Mouse (Mus musculus) limb, embryonic 11.5 days (tissue): ENCODE data around the gene Rtn4rl1. TPM values are rescaled to one million over a fixed set of nuclear protein-coding genes. Genes with fewer than 3 reads are reported as not detected.

Experiments used
- ATAC-seq: fragments of 200-750 bp; cut with Nextera tagmentation; 2 replicates; pipeline ENCODE4 v1.8.0; 2017; ENCODE audit warnings: low read depth; ENCODE audit not compliant: insufficient number of reproducible peaks, low FRiP score, low TSS enrichment
- DNase-seq: peaks from one replicate; pipeline ENCODE4 v3.0.0-alpha.2; 2015; ENCODE audit warnings: low spot score
- H3K27ac ChIP-seq: fragments of 300-500 bp; sonication (generic); replicated peaks from 2 replicates; pipeline ENCODE4 v1.5.1; 2014; ENCODE audit warnings: low read depth, mild to moderate bottlenecking, low read length
- H3K27me3 ChIP-seq: fragments of 300-500 bp; sonication (generic); 2 replicates; pipeline ENCODE4 v1.6.1; 2014; ENCODE audit warnings: mild to moderate bottlenecking, low read length, mixed read lengths; ENCODE audit not compliant: control insufficient read depth, insufficient read depth
- H3K36me3 ChIP-seq: fragments of 300-500 bp; sonication (generic); 2 replicates; pipeline ENCODE4 v1.6.1; 2014; ENCODE audit warnings: mild to moderate bottlenecking, low read length, moderate library complexity, mixed read lengths; ENCODE audit not compliant: control insufficient read depth, insufficient read depth
- H3K4me1 ChIP-seq: fragments of 300-500 bp; sonication (generic); 2 replicates; pipeline ENCODE4 v1.6.1; 2014; ENCODE audit warnings: low read length, mixed read lengths; ENCODE audit not compliant: control insufficient read depth, insufficient read depth
- H3K4me2 ChIP-seq: fragments of 300-500 bp; sonication (generic); 2 replicates; pipeline ENCODE4 v1.6.1; 2014; ENCODE audit warnings: low read depth, mild to moderate bottlenecking, moderate library complexity; ENCODE audit not compliant: severe bottlenecking
- H3K4me3 ChIP-seq: fragments of 300-500 bp; sonication (generic); 2 replicates; pipeline ENCODE4 v1.5.1; 2014; ENCODE audit warnings: low read depth, low read length
- H3K9ac ChIP-seq: fragments of 300-500 bp; sonication (generic); 2 replicates; pipeline ENCODE4 v1.6.1; 2014; ENCODE audit warnings: mild to moderate bottlenecking, low read length
- H3K9me3 ChIP-seq: fragments of 300-500 bp; sonication (generic); 2 replicates; pipeline ENCODE4 v1.6.1; 2016; ENCODE audit warnings: low read length; ENCODE audit not compliant: control insufficient read depth
- WGBS: fragments of 180-500 bp; shearing (Covaris S2); extraction: QIAGEN DNeasy Blood & Tissue Kit; methylation state at CpG from one replicate; pipeline ENCODE4 v1.1.7; 2014; 5-methylcytosine and 5-hydroxymethylcytosine counted together
- polyA plus RNA-seq: library from polyadenylated mRNA; unstranded; fragments of >200 nt; fragmentation: Nextera tagmentation; extraction: Ambion mirVana; gene quantifications from 2 replicates; pipeline ENCODE4 v1.2.1, GENCODE M21; 2014

Gene Rtn4rl1
- polyA plus RNA-seq, 1 experiment from 2014 or later, result 0.75 TPM

DNA sequence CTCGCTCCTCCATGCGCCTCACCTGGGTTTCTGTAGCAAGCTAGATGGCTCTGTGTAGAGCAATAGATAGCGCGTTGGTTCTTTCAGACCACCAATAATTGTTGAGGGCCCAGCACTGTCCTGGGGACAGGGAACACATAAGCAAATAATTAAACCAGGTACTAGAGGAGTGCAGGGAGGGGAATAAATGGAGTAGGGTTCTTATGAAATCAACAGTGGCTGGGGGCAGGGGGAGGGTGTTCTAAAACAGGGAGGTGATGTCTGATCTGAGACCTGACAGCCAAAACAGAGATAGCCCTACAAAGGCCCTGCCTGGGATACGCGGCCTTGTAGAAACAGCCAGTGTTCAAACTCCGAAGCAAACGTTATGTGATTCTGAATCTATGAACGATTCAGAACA is 56.0 kb downstream of the Rtn4rl1 start:
- H3K4me2 ChIP-seq, result no peak overlapping the region
- ATAC-seq (no peak), DNase-seq (no peak)
- no peaks in the 10 kb centered on the region for H3K36me3 ChIP-seq
- no peak overlapping the region for H3K4me3 ChIP-seq
- no peaks in the 10 kb centered on the region for H3K9me3 ChIP-seq
- no peak overlapping the region for H3K9ac ChIP-seq
- H3K4me1 ChIP-seq, result peaks cover 9% of the 10 kb centered on the region
- H3K27me3 ChIP-seq, result no peaks in the 10 kb centered on the region
- no peak overlapping the region for H3K27ac ChIP-seq
- 87% methylated on average over 9 of the region's 9 CpGs for WGBS

DNA sequence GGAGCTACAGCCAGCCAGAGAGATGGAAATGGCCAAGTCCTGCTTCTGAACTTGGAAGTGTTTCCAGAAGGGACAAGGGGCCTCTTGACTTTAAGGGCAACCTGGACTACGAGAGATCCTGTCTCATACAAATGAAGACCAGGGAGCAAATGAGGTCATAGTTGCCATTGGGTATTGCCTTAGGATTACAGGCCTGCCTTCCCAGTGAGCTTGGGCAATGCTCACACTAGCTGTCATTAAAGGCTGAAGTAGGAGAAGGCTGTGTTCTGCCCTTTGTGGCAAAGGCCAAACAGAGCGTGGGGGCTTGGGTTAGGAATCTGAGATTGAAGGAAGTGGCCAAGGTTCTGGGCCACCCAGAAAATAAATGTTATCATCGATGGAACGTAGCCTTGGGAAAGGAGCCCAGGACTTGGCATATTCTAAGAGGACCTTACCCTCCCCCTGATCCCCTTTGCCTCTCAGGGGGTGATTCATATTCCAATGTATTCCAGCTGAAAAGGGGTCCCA is 57.5 kb downstream of the Rtn4rl1 start:
- H3K4me3 ChIP-seq, result no peak overlapping the region
- ATAC-seq (no peak), DNase-seq (no peak)
- 85% methylated on average over 4 of the region's 4 CpGs for WGBS
- H3K27me3 ChIP-seq, result no peaks in the 10 kb centered on the region
- no peak overlapping the region for H3K27ac ChIP-seq
- H3K4me2 ChIP-seq, result no peak overlapping the region
- no peaks in the 10 kb centered on the region for H3K9me3 ChIP-seq
- H3K9ac ChIP-seq, result no peak overlapping the region
- 0 out of 2 replicates have a peak, but pooled peaks cover 4% of the 10 kb centered on the region for H3K4me1 ChIP-seq
- H3K36me3 ChIP-seq, result no peaks in the 10 kb centered on the region

DNA sequence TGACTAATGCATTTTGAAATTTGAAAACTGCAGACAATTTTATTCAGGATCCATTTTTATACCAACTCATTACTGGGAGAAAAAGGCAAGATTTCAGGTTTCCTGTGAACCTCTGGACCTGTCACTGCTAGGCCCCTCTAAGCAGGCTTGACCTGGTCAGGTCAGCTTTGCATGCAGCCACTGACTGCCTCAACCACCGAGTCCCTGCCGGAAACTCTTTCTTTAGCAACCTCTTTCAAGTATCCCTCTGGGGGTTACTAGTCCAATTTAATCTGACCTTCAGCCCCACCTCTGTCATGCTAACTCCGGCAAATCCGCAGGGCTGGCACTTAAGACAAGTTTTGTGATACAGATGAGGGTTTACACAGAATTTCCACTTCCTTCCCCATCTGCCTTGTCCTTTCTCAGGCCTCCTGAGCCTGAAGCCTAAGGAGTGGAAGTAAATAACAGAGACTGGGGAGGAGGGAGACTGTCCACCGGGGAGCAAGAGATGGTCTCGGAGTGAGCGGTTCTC is 58.0 kb downstream of the Rtn4rl1 start:
- Histone ChIP-seq H3K4me1 (0 out of 2 replicates have a peak, but pooled peaks cover 4% of the 10 kb centered on the region), H3K27me3 (no peaks in the 10 kb centered on the region), H3K4me2 (no peak overlapping the region), H3K9me3 (no peaks in the 10 kb centered on the region), H3K27ac (no peak overlapping the region), H3K9ac (no peak overlapping the region), H3K36me3 (no peaks in the 10 kb centered on the region), H3K4me3 (no peak overlapping the region)
- no peak for DNase-seq
- WGBS, result 60% methylated on average over 7 of the region's 7 CpGs
- no peak for ATAC-seq

DNA sequence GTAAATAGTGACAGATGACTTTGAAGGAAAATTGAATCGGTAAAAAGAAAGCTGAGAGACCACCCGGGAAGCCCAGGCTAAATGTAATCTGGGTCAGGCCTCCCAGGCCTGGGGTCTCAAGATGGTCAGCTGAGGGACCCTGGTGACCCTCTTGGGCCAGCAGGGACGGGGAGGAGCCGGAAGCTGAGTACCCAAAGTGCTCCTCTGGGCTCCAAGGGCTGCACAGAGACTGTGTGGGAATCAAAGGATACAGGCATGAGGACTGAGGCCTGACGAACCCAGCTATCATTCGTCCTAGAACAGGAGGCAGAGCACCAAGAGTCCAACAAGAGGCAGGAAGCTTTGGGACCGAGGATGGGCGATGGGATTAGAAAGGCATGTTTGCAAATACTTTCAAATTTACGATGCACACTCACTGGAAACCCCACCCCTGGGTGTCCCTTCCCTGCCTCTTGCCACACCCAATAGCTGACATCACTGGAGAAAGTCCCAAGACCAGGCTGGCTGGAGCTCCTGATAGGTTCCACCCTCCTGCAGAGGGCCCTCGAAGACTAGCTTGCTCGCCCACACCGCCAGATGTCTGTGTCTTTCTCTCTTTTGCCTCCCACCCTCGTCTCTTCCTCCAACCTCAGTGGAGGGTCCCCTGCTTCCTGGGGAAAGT is 60.8 kb downstream of the Rtn4rl1 start:
- no peak overlapping the region for H3K27ac ChIP-seq
- H3K4me2 ChIP-seq, result no peak overlapping the region
- H3K4me1 ChIP-seq, result 0 out of 2 replicates have a peak, but pooled peaks cover 1% of the 10 kb centered on the region
- no peak overlapping the region for H3K4me3 ChIP-seq
- 65% methylated on average over 13 of the region's 13 CpGs for WGBS
- no peaks in the 10 kb centered on the region for H3K36me3 ChIP-seq
- H3K27me3 ChIP-seq, result no peaks in the 10 kb centered on the region
- DNase-seq (no peak), ATAC-seq (no peak)
- no peak overlapping the region for H3K9ac ChIP-seq
- no peaks in the 10 kb centered on the region for H3K9me3 ChIP-seq

DNA sequence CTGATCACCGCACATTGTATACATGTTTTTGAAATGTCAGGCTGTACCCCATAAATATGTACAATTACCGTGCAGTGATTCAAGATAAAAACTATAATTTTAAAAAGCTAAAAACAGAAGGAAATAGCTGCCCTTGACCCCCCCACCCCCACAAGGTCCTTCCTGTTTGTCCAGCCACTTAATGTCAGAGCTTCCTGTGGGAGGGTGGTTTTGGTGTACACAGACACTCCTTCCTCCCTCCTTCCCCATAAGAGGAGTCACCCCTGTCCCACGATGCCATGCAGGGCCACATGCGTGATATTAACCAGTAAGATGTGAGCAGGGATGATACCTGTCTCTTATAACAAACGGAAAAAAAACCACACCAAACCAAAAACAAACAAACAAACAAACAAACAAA is 61.7 kb downstream of the Rtn4rl1 start:
- Histone ChIP-seq H3K36me3 (no peaks in the 10 kb centered on the region), H3K4me2 (no peak overlapping the region), H3K9ac (no peak overlapping the region), H3K9me3 (no peaks in the 10 kb centered on the region), H3K4me3 (no peak overlapping the region), H3K27me3 (no peaks in the 10 kb centered on the region), H3K27ac (no peak overlapping the region), H3K4me1 (no peaks in the 10 kb centered on the region)
- WGBS, result 89% methylated on average over 5 of the region's 5 CpGs
- DNase-seq (no peak), ATAC-seq (no peak)

DNA sequence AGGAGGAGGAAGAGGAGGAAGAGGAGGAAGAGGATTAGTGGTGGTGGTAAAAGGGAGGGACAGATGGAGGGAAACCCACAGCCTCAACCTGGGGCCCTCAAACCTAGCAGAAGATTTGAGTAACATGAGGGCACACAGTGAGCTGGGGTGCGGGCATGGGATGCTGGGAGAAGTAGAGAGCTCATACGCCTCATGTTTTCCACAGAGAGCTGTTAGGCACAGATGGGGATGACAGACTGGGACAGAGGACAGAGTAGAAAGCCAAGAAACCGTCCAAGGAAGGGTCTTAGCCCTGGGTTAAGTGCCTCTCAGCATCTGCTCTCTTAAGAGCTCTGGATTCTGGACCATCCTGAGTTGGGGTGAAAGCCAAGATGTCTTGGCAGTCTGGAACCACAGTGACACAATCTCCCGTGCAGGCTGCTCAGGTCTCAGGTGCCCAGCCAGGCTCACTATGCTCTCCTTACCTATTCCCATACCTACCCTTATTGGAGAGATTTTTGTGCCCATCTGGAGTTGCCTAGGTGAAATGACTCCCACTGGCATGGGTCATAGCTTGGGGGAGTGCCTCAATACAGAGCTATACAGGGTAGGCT is 63.6 kb downstream of the Rtn4rl1 start:
- no peaks in the 10 kb centered on the region for H3K27me3 ChIP-seq
- no peak overlapping the region for H3K27ac ChIP-seq
- no peak for DNase-seq
- WGBS, result 74% methylated on average over 4 of the region's 4 CpGs
- H3K9me3 ChIP-seq, result no peaks in the 10 kb centered on the region
- no peak overlapping the region for H3K9ac ChIP-seq
- H3K36me3 ChIP-seq, result no peaks in the 10 kb centered on the region
- H3K4me3 ChIP-seq, result no peak overlapping the region
- H3K4me2 ChIP-seq, result no peak overlapping the region
- no peak for ATAC-seq
- 0 out of 2 replicates have a peak, but pooled peaks cover 3% of the 10 kb centered on the region for H3K4me1 ChIP-seq

DNA sequence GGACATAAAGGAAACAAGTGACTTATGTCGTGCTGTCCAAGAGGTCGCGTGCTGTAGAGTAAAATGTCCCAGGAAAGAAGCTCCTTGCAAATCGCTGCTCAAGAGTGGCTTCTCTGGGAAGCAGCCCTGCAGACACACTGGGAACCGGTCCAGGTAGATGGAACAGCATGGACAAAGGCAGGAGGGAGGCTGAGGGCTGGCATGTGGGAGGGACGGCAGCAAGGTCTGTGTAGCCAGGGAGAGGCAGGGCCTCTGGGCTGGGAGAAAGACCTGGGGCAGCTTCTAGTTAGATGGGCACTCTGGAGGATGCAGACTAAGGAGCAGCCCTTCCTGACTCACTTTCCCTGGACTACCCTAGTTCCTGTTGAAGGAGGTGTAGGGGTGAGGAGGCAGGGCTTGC is 65.8 kb downstream of the Rtn4rl1 start:
- no peak overlapping the region for H3K9ac ChIP-seq
- 77% methylated on average over 6 of the region's 6 CpGs for WGBS
- ATAC-seq, result no peak
- no peak overlapping the region for H3K4me2 ChIP-seq
- H3K27me3 ChIP-seq, result no peaks in the 10 kb centered on the region
- no peaks in the 10 kb centered on the region for H3K36me3 ChIP-seq
- DNase-seq, result no peak
- no peaks in the 10 kb centered on the region for H3K9me3 ChIP-seq
- H3K4me1 ChIP-seq, result peaks cover 22% of the 10 kb centered on the region
- no peak overlapping the region for H3K4me3 ChIP-seq
- no peak overlapping the region for H3K27ac ChIP-seq

DNA sequence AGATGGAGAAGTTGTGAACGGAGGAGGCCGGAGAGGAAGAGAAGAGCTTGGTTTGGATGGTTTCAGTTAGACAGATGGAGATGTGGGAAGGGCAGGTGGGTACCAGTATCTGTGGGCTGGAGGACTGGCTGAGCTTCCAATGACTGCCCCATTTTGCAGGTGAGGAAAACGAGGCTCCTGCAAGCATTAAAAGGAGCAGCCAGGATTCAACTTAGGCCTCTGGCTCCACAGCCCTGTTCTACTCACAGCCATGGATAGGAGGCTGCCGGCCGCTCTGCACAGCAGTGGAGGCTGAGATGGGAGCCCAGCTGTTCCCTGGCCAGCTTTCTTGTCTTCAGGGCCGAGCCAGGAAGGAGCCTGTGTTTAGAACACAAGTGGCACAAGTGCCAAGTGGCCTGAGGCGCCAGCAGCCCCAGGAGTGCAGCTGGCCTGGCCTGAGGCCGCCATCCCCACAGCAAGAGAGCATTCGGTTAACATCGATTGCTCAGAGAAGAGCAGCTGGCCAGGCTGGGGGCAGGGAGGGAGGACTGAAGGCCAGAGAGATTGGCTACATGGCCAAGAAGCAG is 66.5 kb downstream of the Rtn4rl1 start:
- H3K4me1 ChIP-seq, result peaks cover 22% of the 10 kb centered on the region
- no peaks in the 10 kb centered on the region for H3K27me3 ChIP-seq
- H3K27ac ChIP-seq, result no peak overlapping the region
- H3K9ac ChIP-seq, result no peak overlapping the region
- no peak overlapping the region for H3K4me2 ChIP-seq
- H3K36me3 ChIP-seq, result no peaks in the 10 kb centered on the region
- no peaks in the 10 kb centered on the region for H3K9me3 ChIP-seq
- whole genome bisulfite sequencing, result 57% methylated on average over 10 of the region's 10 CpGs
- no peak overlapping the region for H3K4me3 ChIP-seq
- no peak for ATAC-seq
- DNase-seq, result no peak
